Mouse (Mus musculus) forebrain, embryonic 13.5 days (tissue): ENCODE measurements around the gene Cnpy1. TPM values are rescaled to one million over a fixed set of nuclear protein-coding genes. Genes with fewer than 3 reads are reported as not detected.

ENCODE experiments used
- ATAC-seq: fragments of 200-750 bp; cut with Nextera tagmentation; 2 replicates; pipeline ENCODE4 v1.8.0; 2017
- H3K27ac ChIP-seq: fragments of 300-500 bp; sonication (generic); 2 replicates; pipeline ENCODE4 v1.5.1; 2015; ENCODE audit warnings: inconsistent platforms, mild to moderate bottlenecking, moderate library complexity
- H3K27me3 ChIP-seq: fragments of 300-500 bp; sonication (generic); 2 replicates; pipeline ENCODE4 v1.6.1; 2015; ENCODE audit warnings: mild to moderate bottlenecking, inconsistent platforms
- H3K36me3 ChIP-seq: fragments of 300-500 bp; sonication (generic); 2 replicates; pipeline ENCODE4 v1.6.1; 2015; ENCODE audit warnings: mild to moderate bottlenecking, inconsistent platforms; ENCODE audit not compliant: poor library complexity, severe bottlenecking
- H3K4me1 ChIP-seq: fragments of 300-500 bp; sonication (generic); 2 replicates; pipeline ENCODE4 v1.6.1; 2015; ENCODE audit warnings: inconsistent platforms
- H3K4me2 ChIP-seq: fragments of 300-500 bp; sonication (generic); 2 replicates; pipeline ENCODE4 v1.6.1; 2015; ENCODE audit warnings: inconsistent platforms, mild to moderate bottlenecking, moderate library complexity
- H3K4me3 ChIP-seq: fragments of 300-500 bp; sonication (generic); 2 replicates; pipeline ENCODE4 v1.5.1; 2015; ENCODE audit warnings: mild to moderate bottlenecking, inconsistent platforms
- H3K9ac ChIP-seq: fragments of 300-500 bp; sonication (generic); 2 replicates; pipeline ENCODE4 v1.6.1; 2015; ENCODE audit warnings: mild to moderate bottlenecking, inconsistent platforms
- H3K9me3 ChIP-seq: fragments of 300-500 bp; sonication (generic); replicated peaks from 2 replicates; pipeline ENCODE4 v1.6.1; 2016; ENCODE audit warnings: inconsistent platforms
- WGBS: fragments of 180-500 bp; shearing (Covaris S2); methylation state at CpG from one replicate; pipeline ENCODE4 v1.1.7; 2015; 5-methylcytosine and 5-hydroxymethylcytosine counted together
- polyA plus RNA-seq: library from polyadenylated mRNA; unstranded; fragments of >200 nt; fragmentation: Nextera tagmentation; extraction: Ambion mirVana; gene quantifications from 2 replicates; pipeline ENCODE4 v1.2.1, GENCODE M21; 2015

Cnpy1 gene
- polyA plus RNA-seq, 1 experiment from 2014 or later, result 1.7 TPM

- Histone ChIP-seq H3K4me2 (no peak overlapping the region), H3K36me3 (no peaks in the 10 kb centered on the region), H3K9me3 (no peaks in the 10 kb centered on the region), H3K27ac (no peak overlapping the region), H3K4me1 (no peaks in the 10 kb centered on the region), H3K9ac (no peak overlapping the region), H3K4me3 (no peak overlapping the region), H3K27me3 (no peaks in the 10 kb centered on the region)
- WGBS, result 67% methylated on average over 1 of the region's 1 CpGs
- no peak for ATAC-seq
These were observed 14.3 kb upstream of the Cnpy1 start for GRCm38 (mm10) chr5:28259939-28260338.

GRCm38 (mm10) chr5:28259385-28259784 lies 13.8 kb upstream of the Cnpy1 start:
- Histone ChIP-seq H3K4me3 (no peak overlapping the region), H3K9ac (no peak overlapping the region), H3K27ac (no peak overlapping the region), H3K36me3 (no peaks in the 10 kb centered on the region), H3K9me3 (no peaks in the 10 kb centered on the region), H3K27me3 (no peaks in the 10 kb centered on the region), H3K4me1 (no peaks in the 10 kb centered on the region), H3K4me2 (no peak overlapping the region)
- WGBS, result 66% methylated on average over 1 of the region's 1 CpGs
- ATAC-seq, result no peak

GRCm38 (mm10) chr5:28257816-28258215 lies 12.2 kb upstream of the Cnpy1 start:
- WGBS, result 72% methylated on average over 4 of the region's 4 CpGs
- no peaks in the 10 kb centered on the region for H3K9me3 ChIP-seq
- H3K4me2 ChIP-seq, result no peak overlapping the region
- no peak overlapping the region for H3K9ac ChIP-seq
- H3K4me3 ChIP-seq, result no peak overlapping the region
- ATAC-seq, result no peak
- no peaks in the 10 kb centered on the region for H3K27me3 ChIP-seq
- no peaks in the 10 kb centered on the region for H3K36me3 ChIP-seq
- no peaks in the 10 kb centered on the region for H3K4me1 ChIP-seq
- no peak overlapping the region for H3K27ac ChIP-seq

GRCm38 (mm10) chr5:28252999-28253398 lies 7.4 kb upstream of the Cnpy1 start:
- no peak overlapping the region for H3K4me2 ChIP-seq
- no peaks in the 10 kb centered on the region for H3K9me3 ChIP-seq
- H3K4me3 ChIP-seq, result no peak overlapping the region
- no peak overlapping the region for H3K27ac ChIP-seq
- H3K9ac ChIP-seq, result no peak overlapping the region
- H3K4me1 ChIP-seq, result peaks cover 8% of the 10 kb centered on the region
- no peak for ATAC-seq
- 89% methylated on average over 4 of the region's 4 CpGs for WGBS
- H3K36me3 ChIP-seq, result no peaks in the 10 kb centered on the region
- H3K27me3 ChIP-seq, result no peaks in the 10 kb centered on the region

GRCm38 (mm10) chr5:28252260-28252659 lies 6.7 kb upstream of the Cnpy1 start:
- Histone ChIP-seq H3K4me3 (no peak overlapping the region), H3K4me1 (peaks cover 8% of the 10 kb centered on the region), H3K9ac (no peak overlapping the region), H3K27me3 (no peaks in the 10 kb centered on the region), H3K36me3 (no peaks in the 10 kb centered on the region), H3K4me2 (no peak overlapping the region), H3K27ac (no peak overlapping the region), H3K9me3 (no peaks in the 10 kb centered on the region)
- 79% methylated on average over 4 of the region's 4 CpGs for WGBS
- no peak for ATAC-seq

- Histone ChIP-seq H3K4me1 (peaks cover 8% of the 10 kb centered on the region), H3K9ac (no peak overlapping the region), H3K27me3 (no peaks in the 10 kb centered on the region), H3K4me3 (no peak overlapping the region), H3K9me3 (no peaks in the 10 kb centered on the region), H3K4me2 (no peak overlapping the region), H3K36me3 (no peaks in the 10 kb centered on the region), H3K27ac (no peak overlapping the region; the same call in 1 of the 2 replicates)
- ATAC-seq, result peak; percentile 41; the same call in 1 of the 2 replicates
- 37% methylated on average over 4 of the region's 4 CpGs for WGBS
These were observed 5.7 kb upstream of the Cnpy1 start for GRCm38 (mm10) chr5:28251211-28251764.

DNA sequence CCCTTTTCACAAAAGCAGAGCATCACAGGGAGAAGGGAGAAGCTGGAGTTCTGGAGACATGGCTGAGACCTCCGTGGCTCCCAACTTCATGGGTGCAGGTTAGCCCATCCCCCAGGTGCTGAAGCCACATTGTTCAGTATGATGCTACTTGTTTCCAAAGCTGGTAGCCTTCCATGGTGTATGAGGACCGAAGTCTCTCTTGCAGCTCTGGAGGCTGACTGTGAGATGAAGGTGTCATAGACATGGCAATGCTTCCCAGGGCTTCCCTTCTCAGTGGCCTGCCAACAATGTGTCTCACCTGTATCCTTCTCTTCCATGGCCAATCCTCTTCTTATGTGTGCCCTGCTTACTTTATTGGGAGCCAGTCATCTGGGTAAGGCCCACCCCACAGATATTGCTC lies 4.9 kb upstream of the Cnpy1 start:
- ATAC-seq, result no peak
- H3K4me1 ChIP-seq, result peaks cover 8% of the 10 kb centered on the region
- no peaks in the 10 kb centered on the region for H3K36me3 ChIP-seq
- H3K4me3 ChIP-seq, result no peak overlapping the region
- no peak overlapping the region for H3K27ac ChIP-seq
- H3K9ac ChIP-seq, result no peak overlapping the region
- WGBS, result 90% methylated on average over 2 of the region's 2 CpGs
- H3K27me3 ChIP-seq, result no peaks in the 10 kb centered on the region
- H3K9me3 ChIP-seq, result no peaks in the 10 kb centered on the region
- H3K4me2 ChIP-seq, result no peak overlapping the region

DNA sequence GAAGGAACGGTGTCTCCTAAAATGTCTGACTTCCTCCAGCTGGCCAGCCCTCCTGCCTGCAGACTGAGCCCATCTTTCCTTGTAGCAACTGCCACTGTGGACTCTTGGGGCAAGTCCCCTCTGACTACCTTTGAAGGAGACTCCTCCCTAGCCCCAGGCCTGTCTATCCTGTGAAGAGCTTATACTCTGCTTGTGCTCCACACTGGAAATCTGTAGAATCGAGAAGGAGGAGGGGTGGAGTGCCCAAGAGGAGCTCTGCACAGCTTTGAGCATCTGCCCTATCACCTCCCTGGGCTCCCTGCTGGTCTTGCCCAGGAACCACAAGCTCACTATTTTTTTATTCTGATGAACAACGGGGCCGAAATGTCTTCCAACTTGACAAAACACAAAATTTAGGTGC lies 485 bp downstream of the Cnpy1 start:
- 67% methylated on average over 4 of the region's 4 CpGs for WGBS
- no peaks in the 10 kb centered on the region for H3K27me3 ChIP-seq
- no peak overlapping the region for H3K27ac ChIP-seq
- H3K36me3 ChIP-seq, result no peaks in the 10 kb centered on the region
- H3K9ac ChIP-seq, result no peak overlapping the region
- H3K4me3 ChIP-seq, result no peak overlapping the region
- ATAC-seq, result no peak
- no peaks in the 10 kb centered on the region for H3K4me1 ChIP-seq
- H3K9me3 ChIP-seq, result no peaks in the 10 kb centered on the region
- no peak overlapping the region for H3K4me2 ChIP-seq

GRCm38 (mm10) chr5:28243501-28244177 lies 2.0 kb downstream of the Cnpy1 start:
- no peaks in the 10 kb centered on the region for H3K4me1 ChIP-seq
- no peaks in the 10 kb centered on the region for H3K36me3 ChIP-seq
- no peak overlapping the region for H3K27ac ChIP-seq
- no peak overlapping the region for H3K9ac ChIP-seq
- no peaks in the 10 kb centered on the region for H3K27me3 ChIP-seq
- no peak for ATAC-seq
- H3K4me2 ChIP-seq, result no peak overlapping the region
- H3K4me3 ChIP-seq, result no peak overlapping the region
- no peaks in the 10 kb centered on the region for H3K9me3 ChIP-seq
- 79% methylated on average over 8 of the region's 8 CpGs for WGBS

DNA sequence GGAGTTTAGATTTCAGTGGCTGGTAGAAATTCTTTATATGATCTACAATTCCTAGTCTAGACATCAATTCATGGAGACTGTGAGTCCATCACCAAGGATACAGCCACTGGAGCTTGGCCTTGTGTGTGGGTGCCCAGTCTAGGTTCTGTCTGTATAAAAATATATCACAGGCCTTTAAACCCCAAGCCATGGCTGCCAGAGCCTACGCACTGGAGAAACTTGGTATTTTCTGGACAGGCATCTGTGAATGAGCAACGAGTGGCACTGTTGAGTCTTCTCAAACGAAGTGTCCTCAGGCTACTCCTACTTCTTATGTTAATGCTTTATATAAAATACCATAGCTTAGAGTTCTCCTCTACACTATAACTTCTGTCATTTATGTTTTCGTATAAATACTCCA lies 4.2 kb downstream of the Cnpy1 start:
- H3K4me1 ChIP-seq, result no peaks in the 10 kb centered on the region
- no peaks in the 10 kb centered on the region for H3K36me3 ChIP-seq
- H3K4me2 ChIP-seq, result no peak overlapping the region
- H3K9me3 ChIP-seq, result no peaks in the 10 kb centered on the region
- WGBS, result 81% methylated on average over 4 of the region's 4 CpGs
- ATAC-seq, result no peak
- no peak overlapping the region for H3K9ac ChIP-seq
- no peak overlapping the region for H3K27ac ChIP-seq
- no peaks in the 10 kb centered on the region for H3K27me3 ChIP-seq
- H3K4me3 ChIP-seq, result no peak overlapping the region

GRCm38 (mm10) chr5:28239829-28240228 lies 5.8 kb downstream of the Cnpy1 start:
- no peaks in the 10 kb centered on the region for H3K27me3 ChIP-seq
- H3K9me3 ChIP-seq, result no peaks in the 10 kb centered on the region
- H3K4me3 ChIP-seq, result no peak overlapping the region
- ATAC-seq, result no peak
- no peak overlapping the region for H3K4me2 ChIP-seq
- 89% methylated on average over 5 of the region's 5 CpGs for WGBS
- no peaks in the 10 kb centered on the region for H3K4me1 ChIP-seq
- no peak overlapping the region for H3K9ac ChIP-seq
- no peaks in the 10 kb centered on the region for H3K36me3 ChIP-seq
- H3K27ac ChIP-seq, result no peak overlapping the region

DNA sequence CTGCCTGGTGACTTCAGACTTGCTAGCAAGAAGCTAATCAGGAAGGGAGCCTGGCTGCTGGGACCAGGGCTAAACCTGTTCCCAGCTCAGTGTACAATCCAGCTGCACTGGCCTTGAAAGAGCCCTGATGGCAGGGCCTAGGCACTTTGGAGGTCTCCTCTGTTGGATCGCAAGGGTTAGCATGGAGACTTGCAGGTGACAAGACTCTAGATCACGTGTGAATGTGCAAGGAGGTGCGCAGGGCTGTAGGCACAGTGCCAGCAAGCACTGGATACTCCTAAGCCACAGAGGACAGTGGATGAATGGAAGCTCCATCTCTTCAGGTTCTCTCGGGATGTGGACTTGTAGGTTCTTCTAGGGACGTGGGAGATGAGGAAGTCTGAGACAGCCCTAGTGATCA lies 6.7 kb downstream of the Cnpy1 start:
- no peak for ATAC-seq
- 75% methylated on average over 5 of the region's 5 CpGs for WGBS
- H3K4me2 ChIP-seq, result no peak overlapping the region
- H3K4me1 ChIP-seq, result no peaks in the 10 kb centered on the region
- H3K9me3 ChIP-seq, result no peaks in the 10 kb centered on the region
- no peak overlapping the region for H3K4me3 ChIP-seq
- H3K9ac ChIP-seq, result no peak overlapping the region
- no peaks in the 10 kb centered on the region for H3K27me3 ChIP-seq
- H3K36me3 ChIP-seq, result no peaks in the 10 kb centered on the region
- H3K27ac ChIP-seq, result no peak overlapping the region

DNA sequence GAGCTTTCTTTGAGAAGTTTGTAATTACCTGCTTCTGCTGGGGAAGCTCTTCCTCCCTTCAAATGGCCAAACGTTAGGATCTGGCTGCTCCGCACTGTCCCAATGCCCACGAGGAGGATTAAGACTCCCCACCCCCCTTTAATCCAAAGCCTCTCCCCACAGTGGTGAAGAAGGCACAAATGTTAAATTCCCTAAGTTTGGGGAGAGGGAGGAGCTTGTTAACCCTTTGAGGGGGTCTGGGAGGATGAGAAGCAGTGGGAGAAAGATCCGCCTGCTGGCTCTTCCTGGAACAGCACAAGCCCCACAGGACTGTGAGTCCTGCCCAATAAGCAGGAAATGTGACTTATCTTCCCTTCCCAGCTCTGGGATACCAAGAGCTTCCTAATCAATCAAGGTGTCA lies 7.5 kb downstream of the Cnpy1 start:
- Histone ChIP-seq H3K9ac (no peak overlapping the region), H3K4me2 (no peak overlapping the region), H3K4me3 (no peak overlapping the region), H3K27ac (no peak overlapping the region), H3K27me3 (no peaks in the 10 kb centered on the region), H3K4me1 (no peaks in the 10 kb centered on the region), H3K9me3 (no peaks in the 10 kb centered on the region), H3K36me3 (no peaks in the 10 kb centered on the region)
- no peak for ATAC-seq
- WGBS, result 11% methylated on average over 4 of the region's 4 CpGs
